ENCODE assay signal across 27 mouse cellular contexts in the genomic region with DNA sequence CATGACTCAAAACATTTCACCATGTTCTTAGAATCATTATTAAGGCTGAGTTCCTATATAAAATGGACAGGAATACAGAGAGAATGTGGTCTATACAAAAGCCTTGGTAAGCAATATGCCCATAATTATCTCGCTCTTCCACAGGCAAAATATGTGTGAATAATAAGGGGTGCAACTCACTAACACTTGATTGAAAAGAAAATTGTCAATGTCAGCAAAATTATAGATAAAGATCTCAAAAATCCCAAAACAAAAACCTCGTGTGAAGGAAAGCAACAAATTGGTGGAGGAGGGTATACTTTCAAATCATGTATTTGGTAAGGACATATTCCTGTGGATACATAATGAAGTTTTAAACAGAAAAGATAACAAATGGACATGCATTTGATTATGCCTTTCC.
"Had no signal": no experiment of that assay in that cellular context is flagged by ENCODE, and none has a peak within 500 bp of the region (broad histone marks: within the 10 kb centered on the region; RNA-seq: fewer than 3 reads in every experiment).

No protein-coding gene starts in this region.

- H3K4me2 ChIP-seq: embryonic facial prominence, embryonic 12.5 days; embryonic facial prominence, embryonic 13.5 days; embryonic facial prominence, embryonic 15.5 days; forebrain, embryonic 12.5 days; forebrain, embryonic 13.5 days; forebrain, embryonic 15.5 days had no signal

- DNase-seq: cerebellum, adult 9-10 months; cerebellum, adult 9-11 months; cerebellum, postnatal 10 days; cerebellum, postnatal 14 days; cerebellum, postnatal 25 days; cerebellum, postnatal 36 days; embryo, embryonic 11 days; forebrain, postnatal 0 days; gastrocnemius, adult 2 months; gastrocnemius, postnatal 10 days; gastrocnemius, postnatal 14 days; gastrocnemius, postnatal 25 days; gastrocnemius, postnatal 36 days; heart, adult 11 months; heart, adult 18-20 months; heart, adult 2 months had no signal

- H3K27ac ChIP-seq: embryonic facial prominence, embryonic 10.5 days; embryonic facial prominence, embryonic 12.5 days; embryonic facial prominence, embryonic 13.5 days; embryonic facial prominence, embryonic 15.5 days; forebrain, embryonic 10.5 days; forebrain, embryonic 12.5 days; forebrain, embryonic 13.5 days; forebrain, embryonic 15.5 days; gastrocnemius, adult 2 months; heart, adult 2 months had no signal

- H3K9ac ChIP-seq: embryonic facial prominence, embryonic 12.5 days; embryonic facial prominence, embryonic 13.5 days; embryonic facial prominence, embryonic 15.5 days; forebrain, embryonic 12.5 days; forebrain, embryonic 13.5 days; forebrain, embryonic 15.5 days; forebrain, postnatal 0 days had no signal

- ATAC-seq: forebrain, embryonic 13.5 days; forebrain, embryonic 14.5 days; forebrain, embryonic 15.5 days; forebrain, embryonic 16.5 days; forebrain, postnatal 0 days had no signal

- H3K4me3 ChIP-seq: embryonic facial prominence, embryonic 10.5 days; embryonic facial prominence, embryonic 12.5 days; embryonic facial prominence, embryonic 13.5 days; embryonic facial prominence, embryonic 15.5 days; erythroblast, embryonic 14.5 days; forebrain, embryonic 10.5 days; forebrain, embryonic 12.5 days; forebrain, embryonic 13.5 days; forebrain, embryonic 15.5 days; gastrocnemius, adult 2 months; heart, adult 2 months had no signal

- H3K27me3 ChIP-seq: embryonic facial prominence, embryonic 12.5 days; embryonic facial prominence, embryonic 13.5 days; embryonic facial prominence, embryonic 15.5 days; forebrain, embryonic 12.5 days; forebrain, embryonic 13.5 days; forebrain, embryonic 15.5 days had no signal

- H3K36me3 ChIP-seq: embryonic facial prominence, embryonic 10.5 days; embryonic facial prominence, embryonic 12.5 days; embryonic facial prominence, embryonic 13.5 days; embryonic facial prominence, embryonic 15.5 days; forebrain, embryonic 10.5 days; forebrain, embryonic 12.5 days; forebrain, embryonic 15.5 days had no signal

- H3K4me1 ChIP-seq: embryonic facial prominence, embryonic 10.5 days; embryonic facial prominence, embryonic 12.5 days; embryonic facial prominence, embryonic 13.5 days; embryonic facial prominence, embryonic 15.5 days; forebrain, embryonic 10.5 days; forebrain, embryonic 12.5 days; forebrain, embryonic 13.5 days; forebrain, embryonic 15.5 days had no signal

- H3K9me3 ChIP-seq: embryonic facial prominence, embryonic 10.5 days; embryonic facial prominence, embryonic 12.5 days; embryonic facial prominence, embryonic 13.5 days; embryonic facial prominence, embryonic 15.5 days; forebrain, embryonic 10.5 days; forebrain, embryonic 12.5 days; forebrain, embryonic 13.5 days; forebrain, embryonic 15.5 days had no signal
